Mouse (Mus musculus): ENCODE data around the gene Fgfr2.
A peak's percentile ranks its signal among the peaks of the same experiment; 100 is the strongest.

Fgfr2 gene

GRCm38 (mm10) chr7:132325549-132326331 is 797.4 kb downstream of the Fgfr2 start:
- DNase-seq (ENCODE audit: low read depth) = peak; percentile 85

GRCm38 (mm10) chr7:132323430-132323829 is 799.7 kb downstream of the Fgfr2 start:
- DNase-seq (ENCODE audit: low read depth) = no peak

GRCm38 (mm10) chr7:132321392-132321958 is 801.7 kb downstream of the Fgfr2 start:
- DNase-seq (ENCODE audit: low read depth) = no peak

GRCm38 (mm10) chr7:132317036-132317541 is 806.1 kb downstream of the Fgfr2 start, which contains the start of gene Chst15:
Gene Chst15, minus strand, starts transcription at chr7:132317228.
- no peak for DNase-seq (ENCODE audit: low read depth)

GRCm38 (mm10) chr7:132316101-132317035 is 806.8 kb downstream of the Fgfr2 start:
- DNase-seq (ENCODE audit: low read depth) = no peak

GRCm38 (mm10) chr7:132315149-132316091 is 807.7 kb downstream of the Fgfr2 start:
- peak; percentile 39 for DNase-seq (ENCODE audit: low read depth)

- no peak for DNase-seq (ENCODE audit: low read depth)
These were observed 810.8 kb downstream of the Fgfr2 start for GRCm38 (mm10) chr7:132312396-132312795.

GRCm38 (mm10) chr7:132308537-132309191 is 814.5 kb downstream of the Fgfr2 start:
- no peak for DNase-seq (ENCODE audit: low read depth)

GRCm38 (mm10) chr7:132307722-132308271 is 815.4 kb downstream of the Fgfr2 start:
- no peak for DNase-seq (ENCODE audit: low read depth)

- DNase-seq (ENCODE audit: low read depth) = no peak
These were observed 816.3 kb downstream of the Fgfr2 start for GRCm38 (mm10) chr7:132306671-132307412.

- no peak for DNase-seq (ENCODE audit: low read depth)
These were observed 817.4 kb downstream of the Fgfr2 start for GRCm38 (mm10) chr7:132305492-132306375.

GRCm38 (mm10) chr7:132304424-132305085 is 818.6 kb downstream of the Fgfr2 start:
- DNase-seq (ENCODE audit: low read depth) = no peak

GRCm38 (mm10) chr7:132303988-132304387 is 819.2 kb downstream of the Fgfr2 start:
- DNase-seq (ENCODE audit: low read depth) = no peak

- no peak for DNase-seq (ENCODE audit: low read depth)
These were observed 820.5 kb downstream of the Fgfr2 start for GRCm38 (mm10) chr7:132302508-132303241.

- DNase-seq (ENCODE audit: low read depth) = no peak
These were observed 823.4 kb downstream of the Fgfr2 start for GRCm38 (mm10) chr7:132299661-132300210.

- DNase-seq (ENCODE audit: low read depth) = no peak
These were observed 824.6 kb downstream of the Fgfr2 start for GRCm38 (mm10) chr7:132298412-132298990.

Measured in NIH3T3 (cell line).